Mouse (Mus musculus): ENCODE data around the gene Ldha.
"Not testable (repeated sequence)": the region's sequence is repeated elsewhere in the genome, so short reads cannot be mapped to it uniquely, and the experiment has no call there.

Gene Ldha

GRCm38 (mm10) chr7:46881941-46882340 lies 40.7 kb downstream of the Ldha start:
- not testable (repeated sequence) for DNase-seq

DNA sequence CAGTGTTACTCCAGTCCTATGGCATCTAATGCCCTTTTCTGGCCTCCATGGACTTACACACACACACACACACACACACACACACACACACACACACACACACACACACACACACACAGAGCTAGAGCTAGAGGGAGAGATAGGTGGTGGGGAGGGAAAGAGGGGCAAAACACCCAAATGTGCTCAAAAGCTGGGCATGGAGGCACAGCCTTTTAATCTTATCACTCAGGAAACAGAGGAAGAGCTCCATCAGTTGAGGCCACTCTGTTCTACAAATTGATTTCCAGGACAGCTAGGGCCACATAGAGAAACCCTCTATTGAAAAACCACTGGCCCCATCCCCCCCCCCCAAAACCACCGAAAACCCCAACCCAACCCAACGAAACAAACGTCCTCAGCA lies 42.0 kb downstream of the Ldha start:
- DNase-seq, result no peak

DNA sequence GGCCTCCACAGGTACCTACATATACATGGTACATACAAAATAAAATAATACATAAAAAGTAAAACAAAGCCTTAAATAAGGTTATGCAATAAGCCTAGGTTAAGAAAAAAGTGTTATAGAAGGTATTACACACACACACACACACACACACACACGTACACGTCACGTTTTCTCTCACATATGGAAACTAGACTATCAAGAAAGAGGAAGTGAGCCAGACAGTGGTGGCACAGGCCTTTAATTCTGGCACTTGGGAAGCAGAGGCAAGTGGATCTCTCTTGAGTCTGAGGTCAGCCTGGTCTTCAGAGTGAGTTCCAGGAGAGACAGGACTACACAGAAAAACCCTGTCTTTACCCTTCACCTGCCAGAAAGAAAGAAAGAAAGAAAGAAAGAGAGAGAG lies 54.2 kb downstream of the Ldha start:
- no peak for DNase-seq

DNA sequence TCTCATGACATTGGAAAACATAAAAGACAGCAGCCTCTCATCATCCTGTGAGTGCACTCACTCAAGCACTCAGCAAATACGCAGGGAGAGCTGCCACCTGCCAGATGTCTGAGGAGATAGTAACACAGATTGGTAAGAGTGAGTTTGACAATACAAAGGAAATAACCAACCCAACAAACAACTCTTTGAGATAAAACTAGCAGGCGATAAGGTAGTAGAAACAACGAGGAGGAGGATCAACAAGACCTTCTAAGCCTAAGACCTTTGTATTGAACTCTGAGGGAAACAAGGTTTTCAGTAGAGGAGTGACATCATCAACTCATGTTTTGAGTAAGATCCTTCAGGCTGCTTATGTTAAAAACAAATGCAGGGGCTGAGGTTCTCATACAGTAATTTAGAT lies 58.1 kb downstream of the Ldha start:
- no peak for DNase-seq
